Mouse (Mus musculus) right cerebral cortex, postnatal 14 days (tissue): Measurements from ENCODE around the gene Rfx8.
A peak's percentile ranks its signal among the peaks of the same experiment; 100 is the strongest.
"Not testable (repeated sequence)": the region's sequence is repeated elsewhere in the genome, so short reads cannot be mapped to it uniquely, and the experiment has no call there.

Source experiments
- DNase-seq: peaks from one replicate; pipeline ENCODE4 v3.0.0; 2022

The Rfx8 gene

DNA sequence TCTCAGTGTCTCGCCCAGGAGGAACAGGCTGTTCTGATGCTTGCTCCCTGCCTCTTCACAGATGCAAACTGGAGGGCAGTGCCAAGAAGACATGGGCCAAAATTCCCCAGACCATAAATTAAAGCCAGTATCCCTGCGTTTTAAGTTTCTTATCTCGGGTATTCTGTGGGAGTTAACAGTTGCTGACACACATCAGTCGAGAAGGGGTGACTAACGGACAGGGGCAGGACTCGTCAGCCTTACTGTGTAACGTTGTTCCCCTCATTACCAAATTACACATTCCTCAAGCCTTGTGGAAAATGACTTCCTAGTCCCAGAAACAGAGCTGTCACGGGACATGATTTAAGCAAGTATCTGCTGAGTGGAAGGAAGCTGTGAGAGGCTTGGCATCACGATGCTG is 33.5 kb downstream of the Rfx8 start:
- DNase-seq, result no peak

DNA sequence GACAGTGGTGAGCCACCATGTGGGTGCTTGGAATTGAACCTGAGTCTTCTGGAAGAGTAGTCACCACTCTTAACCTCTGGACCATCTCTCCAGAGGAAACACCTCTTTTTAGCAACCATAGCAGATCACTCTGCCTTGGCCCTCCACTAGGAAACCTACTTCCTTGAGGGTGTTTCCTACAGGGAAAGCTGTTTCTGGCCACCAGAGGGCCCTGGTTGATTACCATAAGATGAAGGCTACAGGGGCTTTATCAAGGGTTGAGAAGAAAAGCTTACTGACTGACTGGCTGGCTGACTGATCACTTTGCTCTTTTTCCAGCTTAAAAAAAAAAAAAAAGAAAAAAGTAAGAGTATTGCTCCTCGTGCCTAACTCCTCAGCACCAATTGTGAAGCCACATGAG is 35.0 kb downstream of the Rfx8 start:
- peak; percentile 82 for DNase-seq

DNA sequence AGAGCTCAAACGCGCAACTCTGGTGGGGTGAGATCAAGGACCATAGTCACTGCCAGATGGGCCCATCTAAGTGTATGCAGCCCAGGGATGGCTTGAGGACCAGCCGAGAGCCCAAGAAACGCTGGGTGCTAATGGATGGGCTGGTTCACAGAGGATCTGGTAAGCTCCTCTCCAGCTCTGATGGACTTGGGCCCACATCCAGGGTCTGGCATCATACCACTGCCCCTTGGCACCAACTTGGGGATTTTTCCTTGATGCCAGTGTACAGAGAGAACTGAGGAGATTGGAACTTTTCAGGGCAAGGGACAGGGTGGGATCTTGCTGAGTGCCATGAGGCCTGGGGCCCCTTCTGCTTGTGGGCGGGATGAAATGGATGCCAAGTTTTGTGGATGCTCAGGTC is 39.2 kb downstream of the Rfx8 start:
- DNase-seq, result no peak

DNA sequence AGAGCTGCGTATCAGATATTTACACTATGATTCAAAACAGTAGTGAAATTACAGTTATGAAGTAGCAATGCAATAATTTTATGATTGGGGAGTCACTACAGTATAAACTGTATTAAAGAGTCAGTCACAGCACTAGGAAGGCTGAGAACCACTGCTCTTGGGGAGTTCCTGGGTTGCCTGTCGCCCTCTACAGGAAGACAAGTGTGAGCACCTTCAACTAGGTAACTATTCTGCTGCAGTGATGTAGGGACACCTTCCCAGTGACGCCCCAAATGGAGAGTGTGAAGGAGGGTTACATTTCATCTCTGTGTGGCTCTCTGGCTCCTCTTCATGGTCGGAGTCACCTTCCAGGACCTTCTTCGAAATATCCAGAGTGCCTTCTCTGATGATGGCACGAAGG is 40.3 kb downstream of the Rfx8 start:
- DNase-seq, result no peak

DNA sequence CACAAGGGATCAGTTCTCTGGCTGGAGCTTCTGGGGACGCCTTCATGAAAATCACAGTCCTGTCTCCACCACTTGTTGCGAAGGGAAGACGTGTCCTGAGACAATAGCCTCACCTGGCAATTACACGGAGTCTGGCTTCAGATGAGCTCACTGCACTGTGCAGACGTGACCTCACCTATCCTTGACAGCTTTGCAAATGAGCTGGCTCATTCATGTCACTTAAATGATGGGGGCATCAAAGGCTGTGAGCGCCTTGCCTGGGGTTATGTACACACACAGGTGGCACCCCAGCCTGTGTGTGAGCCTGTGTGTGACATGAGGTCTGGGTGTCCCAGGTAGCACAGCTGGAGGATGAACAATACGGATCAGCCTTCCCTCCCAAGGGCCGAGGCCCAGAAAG is 41.9 kb downstream of the Rfx8 start:
- no peak for DNase-seq

DNA sequence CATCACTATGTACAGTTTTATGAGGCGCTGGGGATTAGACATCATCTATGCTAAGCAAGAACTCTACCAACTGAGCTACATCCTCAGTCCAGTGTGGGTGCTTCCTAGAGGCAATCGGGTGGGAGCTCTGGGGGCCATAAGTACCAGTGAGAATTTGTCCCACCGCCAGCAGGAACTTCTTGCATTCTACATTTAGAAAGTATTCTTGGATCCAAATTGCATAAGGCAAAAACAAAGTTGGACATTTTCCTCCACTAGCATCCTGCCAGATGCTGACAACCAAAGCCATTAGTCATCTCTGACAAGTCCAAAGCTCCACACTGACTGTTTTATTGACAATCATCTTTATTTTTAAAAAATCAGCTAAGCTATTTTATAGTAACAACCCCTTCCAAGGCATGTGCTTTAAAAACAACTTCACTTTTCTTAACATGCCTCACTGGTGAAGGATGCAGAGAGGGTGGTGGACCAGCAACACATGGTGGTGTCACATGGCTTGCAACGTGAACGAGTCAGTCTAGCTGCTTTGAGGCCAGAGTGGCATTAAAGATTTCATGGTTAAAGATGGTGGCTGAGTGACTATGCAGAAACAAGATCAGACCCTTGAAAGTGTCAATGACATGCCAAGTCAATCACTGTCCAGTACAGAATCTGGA is 44.4 kb downstream of the Rfx8 start:
- peak; percentile 55 for DNase-seq

DNA sequence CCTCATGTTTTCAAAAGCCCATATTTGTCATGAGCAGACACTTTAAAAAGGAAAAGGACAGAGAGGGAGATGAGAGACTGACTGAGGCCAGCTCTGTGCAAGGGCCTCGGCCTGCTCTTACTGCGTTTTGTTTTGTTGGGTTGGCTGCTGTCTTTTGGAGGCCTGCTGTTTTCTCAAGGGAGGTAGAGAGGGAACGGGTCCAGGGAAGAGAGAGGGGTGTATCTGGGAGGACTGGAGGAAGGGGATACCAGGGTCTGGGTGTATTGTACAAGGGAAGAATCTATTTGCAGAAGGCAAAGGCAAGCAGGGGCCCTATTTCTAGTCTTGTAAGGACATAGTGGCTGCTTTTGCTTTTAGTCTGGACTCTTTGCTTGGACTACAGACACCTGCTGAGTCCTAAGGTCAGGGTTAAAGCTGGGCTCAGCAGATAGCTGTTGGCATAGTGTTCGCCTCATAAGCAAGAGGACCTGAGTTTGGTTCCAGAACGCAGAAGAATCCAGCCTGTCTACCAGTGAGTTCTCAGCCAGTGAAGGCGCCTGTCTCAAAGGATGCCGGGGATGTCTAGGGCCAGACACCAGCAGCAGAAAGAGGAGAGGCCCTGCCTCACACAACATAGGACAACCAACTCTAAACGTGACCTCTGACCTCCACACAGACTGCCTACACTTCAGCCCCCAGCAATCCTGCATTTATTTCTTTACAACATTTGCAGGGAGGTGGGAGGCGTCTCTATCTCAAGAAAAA is 48.3 kb downstream of the Rfx8 start:
- no peak for DNase-seq

DNA sequence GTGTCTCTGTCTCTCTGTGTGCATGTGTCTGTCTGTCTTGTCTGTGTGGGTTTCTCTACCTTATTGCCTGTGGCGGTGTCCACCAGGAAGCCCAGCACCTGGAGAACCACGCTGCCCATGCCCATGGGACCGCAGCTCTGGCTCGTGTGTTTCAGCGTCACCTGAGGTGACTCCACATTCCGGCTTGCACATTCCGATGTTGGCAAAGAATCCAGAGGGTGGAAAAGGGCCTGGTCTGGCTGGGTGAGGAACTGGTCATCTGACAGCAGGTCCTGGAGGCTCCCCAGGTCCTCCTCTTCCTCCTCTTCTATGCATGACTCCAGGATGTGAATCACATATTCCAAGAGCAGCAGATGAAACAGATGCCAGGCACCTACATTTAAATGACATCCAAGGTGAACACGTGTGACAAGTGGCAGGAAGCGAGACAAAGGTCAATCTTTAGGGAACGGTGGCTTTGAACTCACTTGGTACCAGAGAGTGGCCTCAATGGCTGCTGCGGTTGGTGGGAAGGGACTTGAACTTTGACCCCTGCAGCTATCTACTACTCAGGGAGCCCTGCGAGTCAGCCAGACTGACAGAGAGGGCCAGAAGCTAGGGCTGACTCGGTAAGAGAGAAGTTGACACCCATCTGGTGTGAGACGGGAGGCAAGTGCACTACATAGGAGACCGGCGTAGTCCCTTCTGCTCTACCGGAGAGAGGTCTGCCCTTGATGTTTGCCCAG is 50.4 kb downstream of the Rfx8 start:
- DNase-seq, result no peak

DNA sequence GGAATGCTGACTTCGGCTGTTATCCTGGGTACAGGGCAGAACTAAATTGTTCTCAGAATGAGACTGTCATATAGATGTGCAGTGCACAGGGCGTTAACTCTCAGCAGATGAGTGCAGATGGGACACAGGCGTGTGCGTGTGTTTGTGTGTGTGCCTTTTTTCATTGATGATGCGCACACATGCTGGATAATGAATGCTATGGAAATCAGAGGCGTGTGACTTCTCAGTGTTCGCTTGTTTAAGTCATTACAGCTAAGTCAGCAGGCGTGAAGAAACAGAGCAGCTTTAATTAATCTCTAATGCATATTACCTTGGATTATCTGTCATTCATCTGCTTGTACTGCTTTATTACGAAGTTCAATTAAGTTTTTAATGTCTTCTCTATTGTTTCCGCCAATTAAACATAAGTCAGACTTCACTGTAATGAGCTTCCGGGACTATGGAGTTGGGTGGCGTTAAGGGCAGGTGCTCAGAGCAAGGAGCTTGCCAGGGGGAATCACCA is 54.0 kb downstream of the Rfx8 start:
- no peak for DNase-seq

DNA sequence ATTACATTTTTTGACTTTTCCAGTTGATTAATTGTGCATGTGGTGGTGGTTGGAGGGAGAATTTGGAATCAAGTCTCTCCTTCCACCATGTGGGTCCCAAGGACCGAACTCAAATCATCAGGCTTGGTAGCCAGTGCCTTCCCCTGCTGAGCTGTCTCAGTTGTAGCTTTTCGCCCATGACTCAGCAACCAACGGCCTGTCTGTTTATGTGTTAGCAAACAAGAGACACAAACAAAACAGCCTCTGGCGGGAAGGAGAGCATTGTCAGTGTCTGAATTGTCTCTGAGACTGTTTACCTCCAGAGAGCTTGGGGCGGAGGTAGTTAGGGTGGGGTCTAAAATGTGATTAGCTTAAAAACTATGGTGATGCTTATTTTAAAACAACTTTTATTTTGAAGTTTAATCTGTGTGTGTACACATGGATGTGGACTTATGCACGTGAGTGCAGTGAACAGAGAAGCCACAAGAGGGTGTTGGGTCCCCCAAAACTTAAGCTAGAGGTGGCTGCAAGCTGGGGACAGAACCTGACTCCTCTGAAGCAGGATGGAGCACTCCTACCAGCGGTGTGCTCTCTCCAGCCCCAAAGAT is 56.7 kb downstream of the Rfx8 start:
- DNase-seq, result no peak

DNA sequence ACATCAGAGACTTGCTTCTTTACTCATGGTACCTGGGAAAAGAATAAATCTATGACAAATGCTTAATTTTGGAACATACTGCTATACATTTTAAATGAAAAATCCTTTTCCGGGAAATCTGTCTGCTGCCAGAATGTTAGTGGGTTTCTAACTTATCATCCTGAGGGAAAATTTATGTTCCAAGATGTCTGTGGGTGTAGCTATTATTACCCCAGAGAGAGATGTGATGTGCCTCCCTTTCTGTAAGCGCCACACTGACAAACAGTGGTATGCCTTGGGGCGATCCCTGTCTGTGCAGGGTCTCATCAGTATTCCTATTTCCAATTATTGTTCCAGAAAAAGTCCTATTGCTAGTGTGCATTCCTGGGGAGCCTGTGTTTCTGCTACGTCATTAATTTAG is 57.7 kb downstream of the Rfx8 start:
- no peak for DNase-seq

DNA sequence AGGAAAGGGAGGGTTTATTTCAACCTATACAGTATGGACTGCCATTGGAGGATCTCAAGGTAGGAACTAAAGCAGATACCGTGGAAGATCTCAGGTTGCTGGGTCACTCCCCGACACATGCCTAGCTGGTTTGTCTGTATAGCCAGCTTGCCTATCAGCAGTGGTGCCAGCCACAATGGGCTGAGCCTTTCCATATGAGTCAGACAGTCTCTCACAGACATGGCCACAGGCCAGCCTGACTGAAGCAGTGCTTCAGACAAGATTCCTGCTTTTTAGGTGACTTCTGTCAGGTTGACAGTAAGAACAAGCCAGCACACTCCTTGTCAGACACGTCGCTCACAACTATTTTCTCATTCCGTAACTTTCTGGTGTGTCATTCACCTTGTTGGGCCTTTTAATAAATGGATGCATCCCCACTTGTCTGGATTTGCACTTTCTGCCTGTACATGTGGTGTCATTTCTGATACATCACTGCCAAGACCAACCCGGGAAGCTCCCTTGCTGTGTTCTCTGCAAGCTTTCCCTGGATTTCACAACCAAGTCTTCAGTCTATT is 63.7 kb downstream of the Rfx8 start:
- DNase-seq, result no peak

DNA sequence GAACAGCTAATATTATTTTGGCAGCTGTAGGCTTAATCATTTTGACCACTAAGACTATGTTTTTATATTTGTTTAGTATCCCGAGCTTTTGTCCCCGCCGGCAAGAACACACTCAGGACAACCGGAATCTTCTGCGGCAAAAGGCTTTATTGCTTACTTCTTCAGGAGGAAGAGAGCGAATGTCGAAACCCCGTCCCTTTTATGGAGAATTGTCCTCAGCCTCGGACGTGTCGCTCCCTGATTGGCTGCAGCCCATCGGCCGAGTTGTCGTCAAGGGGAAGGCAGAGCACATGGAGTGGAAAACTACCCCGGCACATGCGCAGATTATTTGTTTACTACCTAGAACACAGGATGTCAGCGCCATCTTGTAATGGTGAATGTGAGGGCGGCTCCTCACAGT is 65.9 kb downstream of the Rfx8 start:
- not testable (repeated sequence) for DNase-seq

DNA sequence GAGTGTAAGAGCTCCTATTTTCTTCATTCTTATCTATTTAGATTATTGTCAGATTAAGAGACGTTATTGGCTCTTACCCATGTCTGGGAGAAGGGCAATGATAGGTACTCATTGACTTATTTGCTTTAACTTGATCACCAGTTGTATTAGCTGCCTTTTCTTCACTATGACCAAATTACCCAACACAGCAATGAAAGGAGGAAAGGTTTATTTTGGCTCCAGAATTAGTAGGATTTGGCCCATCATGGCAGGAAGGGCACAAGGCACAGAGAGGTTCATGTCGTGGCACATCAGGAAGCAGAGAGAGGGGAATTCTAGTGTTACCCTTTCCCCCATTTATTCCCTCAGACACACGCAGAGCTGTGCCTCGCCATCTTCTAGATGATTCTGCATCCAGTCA is 67.8 kb downstream of the Rfx8 start:
- no peak for DNase-seq

DNA sequence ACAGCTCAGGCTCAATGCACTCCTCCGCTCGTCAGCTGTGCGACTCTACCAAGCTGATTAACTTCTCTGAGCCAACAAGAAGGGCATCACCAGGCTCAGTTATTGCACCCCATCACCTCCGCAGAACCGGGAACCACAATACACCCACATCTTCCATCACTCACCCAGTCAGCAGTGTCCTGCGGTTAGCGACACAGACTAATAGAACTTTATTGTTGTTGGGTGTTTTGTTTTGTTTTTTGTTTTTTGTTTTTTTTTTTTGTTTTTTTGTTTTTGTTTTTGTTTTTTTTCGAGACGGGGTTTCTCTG is 69.6 kb downstream of the Rfx8 start, which contains the start of gene Creg2:
Gene Creg2 (minus strand): TSS at position 234 of the 308 bp plus-strand sequence.
- no peak for DNase-seq

DNA sequence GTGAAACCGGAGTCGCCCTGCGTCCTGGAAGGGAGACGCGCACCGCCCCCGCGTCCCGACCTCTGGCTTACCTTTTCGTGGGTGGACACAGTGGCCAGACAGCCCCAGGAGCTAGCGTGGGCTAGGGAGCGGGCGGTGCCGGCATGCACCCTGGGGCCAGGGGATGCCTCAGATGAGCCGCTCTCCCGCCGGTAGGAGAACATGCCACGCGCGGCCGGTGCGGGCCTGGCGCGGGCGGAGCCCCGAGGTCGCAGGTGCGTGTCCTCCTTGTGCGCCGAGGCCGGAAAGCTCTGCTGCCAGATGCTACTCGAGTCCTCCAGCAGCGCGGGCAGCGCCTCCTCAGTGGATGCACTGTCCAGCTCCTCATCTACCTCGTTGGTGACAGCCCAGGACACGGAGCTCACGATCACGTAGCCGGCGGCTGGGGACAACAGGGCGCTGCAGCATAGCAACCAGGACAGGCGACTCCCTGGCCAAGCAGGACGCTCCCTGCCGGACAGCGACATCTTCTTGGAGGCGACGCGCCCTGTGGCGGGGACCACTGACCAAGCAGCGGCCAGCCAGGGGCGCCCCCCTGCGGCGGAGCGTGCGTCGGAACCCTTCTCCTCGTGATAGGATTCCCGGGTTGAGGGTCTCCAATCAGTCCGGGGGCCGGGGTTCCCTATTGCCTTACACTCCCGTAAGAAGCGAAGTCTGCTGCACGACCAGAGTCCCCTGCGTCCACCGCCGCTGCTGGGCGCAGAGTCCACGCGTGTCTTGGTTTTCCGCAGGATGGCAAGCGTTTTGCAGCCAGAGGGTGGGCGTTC is 70.2 kb downstream of the Rfx8 start:
- peak; percentile 83 for DNase-seq

DNA sequence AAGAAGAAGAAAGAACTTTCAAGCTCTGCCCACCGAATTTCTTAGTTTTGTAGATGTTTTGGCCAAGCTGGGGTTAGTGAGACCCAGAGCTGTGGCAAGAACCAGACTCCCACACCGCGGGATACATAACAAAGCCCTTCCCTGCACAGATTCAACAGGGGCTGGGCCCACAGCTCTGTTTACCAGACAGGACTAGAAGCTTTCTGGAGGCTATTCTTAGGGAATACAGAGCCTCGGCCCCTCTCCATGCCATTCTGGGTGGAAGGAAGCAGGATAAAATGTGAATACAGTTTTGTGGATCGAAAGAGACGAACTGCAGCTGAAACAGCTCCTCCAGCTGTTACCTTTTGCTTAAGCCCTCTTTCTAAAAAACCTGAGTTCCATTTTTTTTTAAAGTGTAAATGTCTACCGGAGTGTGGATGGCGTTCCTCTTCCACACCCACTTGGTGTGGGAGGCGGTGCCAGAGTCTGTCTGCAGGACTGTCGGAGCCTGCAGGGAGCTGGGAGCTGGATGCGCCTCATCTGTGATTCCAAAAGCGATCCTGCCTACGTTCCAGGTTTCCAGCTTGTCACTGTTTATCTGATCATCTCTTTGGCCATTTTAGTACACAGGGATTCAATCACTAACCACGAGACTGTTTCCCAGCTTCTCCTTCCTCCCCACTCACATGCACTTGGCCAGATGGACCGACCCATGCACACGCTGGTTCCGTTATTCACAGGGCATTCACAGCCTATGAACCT is 70.9 kb downstream of the Rfx8 start:
- peak; percentile 62 for DNase-seq

DNA sequence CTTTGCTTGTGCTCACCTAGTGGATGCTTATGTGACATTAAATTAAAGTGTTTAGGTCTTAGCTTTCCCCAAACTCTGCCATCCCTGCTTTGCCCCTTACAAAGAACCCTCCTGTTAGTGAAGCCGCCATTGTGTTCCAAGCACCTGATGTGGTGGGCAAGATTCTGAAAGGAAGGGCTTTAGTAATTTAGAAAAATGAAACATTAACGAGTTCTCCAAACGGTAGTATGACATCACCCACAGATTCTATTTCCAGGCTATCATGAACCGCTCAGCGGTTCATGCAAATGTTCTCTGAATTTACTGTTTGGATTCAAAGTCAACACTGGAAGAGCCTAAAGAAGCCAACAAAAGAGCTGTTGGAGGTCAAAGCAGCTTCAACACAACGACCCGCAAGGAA is 72.2 kb downstream of the Rfx8 start:
- no peak for DNase-seq

DNA sequence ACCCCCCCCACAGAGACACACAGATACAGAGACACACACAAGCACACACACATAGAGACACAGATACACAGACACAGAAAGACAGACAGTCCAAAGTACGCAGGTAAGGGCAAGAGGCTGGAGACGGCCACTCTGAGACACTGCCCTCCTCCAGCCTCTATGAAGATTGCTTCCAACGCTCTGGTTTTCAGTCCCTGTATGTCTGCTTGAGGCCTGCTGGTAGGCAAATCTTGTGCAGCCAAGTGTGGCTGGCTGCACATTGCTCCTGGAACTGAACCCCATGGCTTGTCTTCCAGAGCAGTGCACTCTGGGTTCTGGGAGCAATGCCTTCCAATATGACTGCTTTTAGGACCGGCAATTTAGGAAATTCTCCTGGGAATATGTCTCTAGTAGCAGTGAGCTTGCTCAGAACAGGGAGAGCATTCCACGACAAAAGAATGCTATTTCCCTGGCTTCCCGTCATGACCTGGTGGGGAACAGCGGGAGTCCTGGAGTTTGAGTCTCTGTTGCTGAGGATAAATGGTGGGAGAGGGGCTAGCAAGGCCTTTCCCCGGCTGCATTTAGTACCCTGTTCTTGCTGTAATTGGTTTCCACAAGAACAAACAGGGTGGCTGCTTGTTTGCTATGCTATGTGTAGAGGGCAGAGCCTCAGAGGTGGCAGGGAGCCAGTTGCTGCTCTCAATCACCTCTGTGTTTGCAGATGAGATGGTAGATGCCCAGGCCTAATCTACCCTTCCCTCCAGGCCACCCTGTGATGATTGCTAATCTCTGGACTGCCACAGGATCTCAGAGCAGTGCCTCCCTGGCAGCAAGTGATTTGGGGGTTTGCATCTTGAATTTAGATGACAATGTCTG is 74.7 kb downstream of the Rfx8 start:
- DNase-seq, result peak; percentile 46

DNA sequence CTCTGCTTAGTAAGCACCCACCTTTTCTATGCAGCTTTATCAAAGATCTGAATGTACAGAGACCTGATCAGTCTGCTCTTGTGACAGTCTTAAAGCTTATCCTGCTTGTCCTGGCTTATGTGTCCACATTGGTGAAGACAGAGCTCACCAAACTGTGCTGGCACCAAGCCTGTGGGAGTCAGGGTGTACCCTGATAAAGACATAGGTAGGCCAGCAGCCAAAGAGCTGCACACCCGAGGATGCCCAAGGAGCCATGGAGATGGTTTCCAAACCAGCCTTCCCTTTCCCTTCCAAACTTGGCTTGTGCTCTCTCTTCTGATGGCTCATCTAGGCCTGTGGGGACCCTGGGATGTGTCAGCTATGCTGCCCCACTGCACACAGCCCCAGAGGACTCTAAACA is 76.5 kb downstream of the Rfx8 start:
- DNase-seq, result no peak

DNA sequence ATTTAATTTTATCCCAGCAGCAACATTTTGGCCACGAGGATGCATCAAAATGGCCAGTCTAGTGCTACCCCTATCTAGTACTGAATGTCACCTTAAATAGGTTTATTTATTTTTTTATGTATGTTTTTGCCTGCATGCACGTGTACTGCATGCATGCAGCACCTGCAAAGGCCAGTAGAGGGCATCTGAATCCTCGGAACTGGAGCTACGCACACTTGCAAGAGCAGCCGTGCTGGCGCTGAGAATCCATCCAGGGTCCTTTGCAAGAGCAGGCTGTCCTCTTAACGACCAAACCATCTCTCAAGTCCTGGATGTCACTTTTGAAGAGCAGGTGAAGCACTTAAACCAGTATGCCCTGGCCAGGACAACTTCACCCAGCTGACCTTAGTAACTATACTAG is 79.1 kb downstream of the Rfx8 start:
- no peak for DNase-seq
